Mouse (Mus musculus) ES-E14 (cell line): Measurements from ENCODE around the gene Donson.

Experiments
- CHD2 ChIP-seq: IDR thresholded peaks from 2 replicates; pipeline ENCODE4 v1.6.1; 2014; ENCODE audit warnings: mild to moderate bottlenecking, low read depth, low read length, inconsistent platforms
- MAFK ChIP-seq: IDR thresholded peaks from 2 replicates; pipeline ENCODE4 v1.6.1; 2014; ENCODE audit warnings: mild to moderate bottlenecking, low read depth, low read length, inconsistent platforms; ENCODE audit not compliant: insufficient read depth
- ZC3H11A ChIP-seq: IDR thresholded peaks from 2 replicates; pipeline ENCODE4 v1.6.1; 2012; ENCODE audit warnings: low read depth, mild to moderate bottlenecking, inconsistent platforms, low read length, borderline replicate concordance

GRCm38 (mm10) chr16:91663795-91664194 is 24.8 kb downstream of the Donson start:
- no peak for TF ChIP-seq ZC3H11A
- TF ChIP-seq CHD2 = no peak
- TF ChIP-seq MAFK = no peak
